Mouse (Mus musculus): ENCODE results near the gene Ldb3. TPM values are rescaled to one million over a fixed set of nuclear protein-coding genes. Genes with fewer than 3 reads are reported as not detected.

Ldb3 gene
- polyA plus RNA-seq, 1 experiment from 2014 or later: 0.99 TPM

DNA sequence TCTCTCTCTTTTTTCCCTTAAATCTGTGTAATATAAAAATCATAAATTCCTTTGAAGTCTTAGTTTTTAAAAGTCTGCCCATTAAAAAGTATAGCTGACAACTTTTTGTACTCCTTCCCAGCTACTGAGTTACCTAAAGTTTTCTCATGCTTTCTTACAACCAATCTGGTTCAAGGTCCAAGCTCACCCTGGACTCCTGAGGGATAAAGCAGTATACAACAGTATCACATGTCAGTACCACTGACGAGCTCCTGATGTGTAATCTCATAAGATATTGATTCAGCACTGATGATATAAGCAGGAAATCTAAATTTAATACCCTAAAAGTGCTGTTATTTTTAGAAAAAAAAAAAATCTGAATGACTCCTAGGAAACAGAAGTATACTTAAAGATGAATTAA is 97.5 kb downstream of the Ldb3 start:
- no peak for ATAC-seq
- Histone ChIP-seq H3K27ac (ENCODE audit: low read length) (no peak overlapping the region), H3K9me3 (replicated peaks; ENCODE audit: control insufficient read depth, low read length, poor library complexity, severe bottlenecking) (no peaks in the 10 kb centered on the region), H3K9ac (ENCODE audit: low read depth, low read length) (no peak overlapping the region), H3K4me1 (ENCODE audit: control insufficient read depth, insufficient read depth, low read length) (peaks cover 11% of the 10 kb centered on the region), H3K4me2 (ENCODE audit: low read length) (no peak overlapping the region), H3K4me3 (ENCODE audit: low read depth, low read length) (no peak overlapping the region), H3K27me3 (ENCODE audit: control insufficient read depth, insufficient read depth, low read depth, low read length) (no peaks in the 10 kb centered on the region), H3K36me3 (ENCODE audit: control insufficient read depth, insufficient read depth, low read length) (no peaks in the 10 kb centered on the region)
- WGBS: 95% methylated on average over 1 of the region's 1 CpGs

DNA sequence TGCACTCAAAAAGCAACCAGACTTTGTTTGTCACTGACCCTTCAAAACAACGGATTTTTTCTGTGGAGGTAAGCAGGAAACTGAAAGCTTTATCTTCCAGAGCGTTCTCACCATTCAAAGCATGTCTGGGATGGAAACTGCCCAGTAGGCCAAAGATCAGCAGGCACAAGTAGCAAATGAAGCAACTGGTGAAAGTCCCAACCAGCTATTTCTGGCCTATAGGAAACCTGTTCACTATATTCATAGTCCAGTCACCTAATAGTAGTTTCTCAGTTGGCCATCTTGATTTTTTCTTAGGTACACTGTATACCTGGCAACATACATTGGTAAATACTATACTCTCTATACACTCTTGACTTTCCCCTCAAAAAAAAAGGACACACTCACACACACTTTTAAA is 98.6 kb downstream of the Ldb3 start:
- peaks cover 5% of the 10 kb centered on the region; the same call in 1 of the 2 replicates for H3K4me1 ChIP-seq (ENCODE audit: control insufficient read depth, insufficient read depth, low read length)
- 84% methylated on average over 2 of the region's 2 CpGs for WGBS

DNA sequence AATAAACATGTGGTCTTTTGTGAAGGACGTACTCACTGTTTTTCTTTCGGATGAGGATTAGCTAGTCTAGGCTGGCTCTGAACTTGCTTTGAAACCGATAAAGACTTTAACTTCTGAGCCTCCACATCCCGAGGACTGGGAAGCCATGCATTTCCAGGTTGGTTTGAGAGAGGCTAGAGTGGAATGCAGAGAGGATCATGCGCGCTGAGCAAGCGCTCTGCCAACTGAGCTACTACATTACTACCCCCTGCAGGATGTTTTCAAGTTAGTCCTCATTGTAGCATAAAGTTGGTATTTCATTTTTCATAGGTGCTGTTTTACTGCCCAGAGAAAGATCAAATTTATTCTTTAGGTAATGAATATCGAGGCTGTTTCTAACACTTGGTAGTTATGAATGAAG is 102.3 kb downstream of the Ldb3 start:
- Histone ChIP-seq H3K27me3 (ENCODE audit: control insufficient read depth, insufficient read depth, low read depth, low read length) (no peaks in the 10 kb centered on the region), H3K4me3 (ENCODE audit: low read depth, low read length) (no peak overlapping the region), H3K9me3 (replicated peaks; ENCODE audit: control insufficient read depth, low read length, poor library complexity, severe bottlenecking) (no peaks in the 10 kb centered on the region), H3K27ac (ENCODE audit: low read length) (no peak overlapping the region), H3K36me3 (ENCODE audit: control insufficient read depth, insufficient read depth, low read length) (no peaks in the 10 kb centered on the region), H3K9ac (ENCODE audit: low read depth, low read length) (no peak overlapping the region), H3K4me1 (ENCODE audit: control insufficient read depth, insufficient read depth, low read length) (peaks cover 13% of the 10 kb centered on the region), H3K4me2 (ENCODE audit: low read length) (no peak overlapping the region)
- no peak for ATAC-seq
- 38% methylated on average over 8 of the region's 8 CpGs for WGBS

More for the DNA sequence above, 98.6 kb downstream of the Ldb3 start:
- no peak overlapping the region for H3K9ac ChIP-seq (ENCODE audit: low read depth, low read length)
- no peak overlapping the region for H3K27ac ChIP-seq (ENCODE audit: low read length)
- no peaks in the 10 kb centered on the region for H3K36me3 ChIP-seq (ENCODE audit: control insufficient read depth, insufficient read depth, low read length)
- no peak overlapping the region for H3K4me3 ChIP-seq (ENCODE audit: low read depth, low read length)
- no peaks in the 10 kb centered on the region for H3K9me3 ChIP-seq (replicated peaks; ENCODE audit: control insufficient read depth, low read length, poor library complexity, severe bottlenecking)
- no peak overlapping the region for H3K4me2 ChIP-seq (ENCODE audit: low read length)
- ATAC-seq: no peak
- no peaks in the 10 kb centered on the region for H3K27me3 ChIP-seq (ENCODE audit: control insufficient read depth, insufficient read depth, low read depth, low read length)

DNA sequence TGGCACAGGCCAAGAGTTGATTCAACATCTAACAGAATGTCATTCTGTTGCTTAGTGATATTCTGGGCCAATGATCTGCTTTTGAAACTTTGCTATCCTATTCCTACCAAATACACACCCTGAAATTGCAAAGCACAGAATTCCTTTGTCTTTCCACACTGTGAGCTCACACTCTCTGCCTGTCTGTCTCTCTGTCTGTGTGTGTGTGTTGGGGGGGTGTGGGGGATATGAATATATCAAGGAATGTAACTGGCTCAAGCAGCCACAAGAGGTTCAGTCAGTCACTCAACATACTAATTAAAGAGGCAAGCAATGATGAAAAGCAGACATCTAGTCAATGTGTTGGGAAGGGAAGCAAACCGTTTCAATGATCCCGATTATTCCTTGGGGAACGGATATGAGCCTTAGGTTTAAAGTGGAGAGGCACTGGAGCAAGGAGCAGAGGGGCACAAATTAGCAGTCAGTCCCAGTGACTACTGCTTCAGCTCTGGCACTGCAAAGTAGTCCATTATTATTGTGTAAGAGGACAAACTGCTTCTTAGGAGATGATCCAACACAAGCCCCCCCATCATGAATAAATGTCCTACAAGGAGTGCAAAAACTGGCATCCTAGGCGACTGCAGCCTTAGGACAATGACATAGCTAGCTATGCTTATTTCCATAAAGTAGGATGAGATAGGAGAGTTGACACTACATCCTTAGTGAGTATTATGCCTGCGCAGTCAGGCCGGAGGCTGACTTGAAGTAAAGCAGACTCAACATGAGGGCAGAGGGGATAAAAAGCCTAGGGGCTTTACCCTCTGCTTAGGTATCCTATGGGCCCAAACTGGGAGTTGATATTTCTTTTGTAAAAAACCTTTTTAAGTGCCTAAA is 104.8 kb downstream of the Ldb3 start:
- H3K4me2 ChIP-seq (ENCODE audit: low read length): no peak overlapping the region
- peak; percentile 58 for ATAC-seq
- no peaks in the 10 kb centered on the region for H3K9me3 ChIP-seq (replicated peaks; ENCODE audit: control insufficient read depth, low read length, poor library complexity, severe bottlenecking)
- no peak overlapping the region for H3K9ac ChIP-seq (ENCODE audit: low read depth, low read length)
- H3K4me3 ChIP-seq (ENCODE audit: low read depth, low read length): no peak overlapping the region
- H3K4me1 ChIP-seq (ENCODE audit: control insufficient read depth, insufficient read depth, low read length): peaks cover 8% of the 10 kb centered on the region
- H3K27ac ChIP-seq (ENCODE audit: low read length): 0 out of 2 replicates have a peak overlapping the region, but pooled peaks have one; percentile 13
- no peaks in the 10 kb centered on the region for H3K36me3 ChIP-seq (ENCODE audit: control insufficient read depth, insufficient read depth, low read length)
- H3K27me3 ChIP-seq (ENCODE audit: control insufficient read depth, insufficient read depth, low read depth, low read length): no peaks in the 10 kb centered on the region
- 48% methylated on average over 6 of the region's 6 CpGs for WGBS

Other genes starting within 250 kb of the Ldb3 start
- gene Fam25c, start 233.2 kb downstream of the Ldb3 start, polyA plus RNA-seq (2015; fragmentation: Nextera tagmentation; extraction: Ambion mirVana): not detected in 2 replicates
- 27.6 and 31.0 TPM in 2 replicates for gene Sncg, start 213.9 kb downstream of the Ldb3 start, polyA plus RNA-seq (2015; fragmentation: Nextera tagmentation; extraction: Ambion mirVana)
- gene Mmrn2, start 213.2 kb downstream of the Ldb3 start, polyA plus RNA-seq (2015; fragmentation: Nextera tagmentation; extraction: Ambion mirVana): 3.5 and 3.6 TPM in 2 replicates
- gene Bmpr1a, start 85.3 kb downstream of the Ldb3 start, polyA plus RNA-seq (2015; fragmentation: Nextera tagmentation; extraction: Ambion mirVana): 15.2 and 15.4 TPM in 2 replicates
- gene 9230112D13Rik, start 65.9 kb downstream of the Ldb3 start, polyA plus RNA-seq (2015; fragmentation: Nextera tagmentation; extraction: Ambion mirVana): not detected in 2 replicates
- gene Opn4, start 11.5 kb upstream of the Ldb3 start, polyA plus RNA-seq (2015; fragmentation: Nextera tagmentation; extraction: Ambion mirVana): not detected in 2 replicates
- 10.8 and 12.6 TPM in 2 replicates for gene Wapl, start 85.2 kb upstream of the Ldb3 start, polyA plus RNA-seq (2015; fragmentation: Nextera tagmentation; extraction: Ambion mirVana)
- gene Grid1, start 231.4 kb upstream of the Ldb3 start, polyA plus RNA-seq (2015; fragmentation: Nextera tagmentation; extraction: Ambion mirVana): 6.2 and 8.1 TPM in 2 replicates

Measured in midbrain, embryonic 16.5 days (tissue).